Mouse (Mus musculus) erythroblast, embryonic 14.5 days (primary cell): ENCODE results near the gene Nfic.

Experiments used
- GATA1 ChIP-seq: IDR thresholded peaks from 2 replicates; pipeline ENCODE4 v1.6.1; 2012; ENCODE audit warnings: low read length, inconsistent platforms, mixed read lengths
- TAL1 ChIP-seq: IDR thresholded peaks from 3 replicates; pipeline ENCODE4 v1.6.1; 2012; ENCODE audit warnings: low read length, inconsistent platforms, mixed read lengths

GRCm38 (mm10) chr10:81366477-81367206, 88.8 kb downstream of the Nfic start:
- TF ChIP-seq GATA1 (no peak), TAL1 (no peak)
